Mouse (Mus musculus) liver, adult 2 months (tissue): Measurements from ENCODE around the gene Fbxo21.

ENCODE experiments used
- CTCF ChIP-seq: fragments of 200-500 bp; IDR thresholded peaks from 2 replicates; pipeline ENCODE4 v1.5.1; 2011; ENCODE audit warnings: low read depth, low read length, control low read depth
- POLR2A ChIP-seq: fragments of 200-500 bp; IDR thresholded peaks from 2 replicates; pipeline ENCODE4 v1.6.1; 2011; ENCODE audit warnings: low read length, control low read depth; ENCODE audit not compliant: insufficient read depth; ENCODE audit errors: extremely low read depth

- TF ChIP-seq CTCF (no peak), POLR2A (no peak)
Measured at GRCm38 (mm10) chr5:118029035-118029408, 52.5 kb downstream of the Fbxo21 start.
